Mouse (Mus musculus) midbrain, embryonic 12.5 days (tissue): ENCODE data around the gene Tead2. TPM values are rescaled to one million over a fixed set of nuclear protein-coding genes. Genes with fewer than 3 reads are reported as not detected.
A peak's percentile ranks its signal among the peaks of the same experiment; 100 is the strongest.

Experiments
- ATAC-seq: fragments of 200-750 bp; cut with Nextera tagmentation; 2 replicates; pipeline ENCODE4 v1.8.0; 2017; ENCODE audit warnings: low read depth, moderate TSS enrichment, moderate library complexity; ENCODE audit not compliant: low FRiP score
- H3K27ac ChIP-seq: fragments of 300-500 bp; sonication (generic); replicated peaks from 2 replicates; pipeline ENCODE4 v1.5.1; 2016; ENCODE audit warnings: mild to moderate bottlenecking
- H3K27me3 ChIP-seq: fragments of 300-500 bp; sonication (generic); 2 replicates; pipeline ENCODE4 v1.6.1; 2016; ENCODE audit warnings: mild to moderate bottlenecking
- H3K36me3 ChIP-seq: fragments of 300-500 bp; sonication (generic); 2 replicates; pipeline ENCODE4 v1.6.1; 2016
- H3K4me1 ChIP-seq: fragments of 300-500 bp; sonication (generic); 2 replicates; pipeline ENCODE4 v1.6.1; 2016
- H3K4me2 ChIP-seq: fragments of 300-500 bp; sonication (generic); replicated peaks from 2 replicates; pipeline ENCODE4 v1.6.1; 2016; ENCODE audit warnings: mild to moderate bottlenecking, moderate library complexity
- H3K4me3 ChIP-seq: fragments of 300-500 bp; sonication (generic); 2 replicates; pipeline ENCODE4 v1.5.1; 2016; ENCODE audit warnings: mild to moderate bottlenecking
- H3K9ac ChIP-seq: fragments of 300-500 bp; sonication (generic); replicated peaks from 2 replicates; pipeline ENCODE4 v1.6.1; 2016; ENCODE audit warnings: mild to moderate bottlenecking, moderate library complexity
- H3K9me3 ChIP-seq: fragments of 300-500 bp; sonication (generic); 2 replicates; pipeline ENCODE4 v1.6.1; 2016; ENCODE audit warnings: mild to moderate bottlenecking
- WGBS: fragments of 180-500 bp; shearing (Covaris S2); methylation state at CpG from one replicate; pipeline ENCODE4 v1.1.7; 2016; 5-methylcytosine and 5-hydroxymethylcytosine counted together
- polyA plus RNA-seq: library from polyadenylated mRNA; unstranded; fragments of >200 nt; fragmentation: Nextera tagmentation; extraction: Ambion mirVana; gene quantifications from 2 replicates; pipeline ENCODE4 v1.2.1, GENCODE M21; 2016

The Tead2 gene
- polyA plus RNA-seq, 1 experiment from 2014 or later: 248 TPM

- no peak for ATAC-seq
- peaks cover 7% of the 10 kb centered on the region; the same call in 1 of the 2 replicates for H3K4me1 ChIP-seq
- WGBS: 78% methylated on average over 7 of the region's 7 CpGs
- H3K36me3 ChIP-seq: no peaks in the 10 kb centered on the region
- no peak overlapping the region for H3K4me3 ChIP-seq
- H3K27ac ChIP-seq: no peak overlapping the region
- no peak overlapping the region; the same call in 1 of the 2 replicates for H3K9ac ChIP-seq
- peaks cover 46% of the 10 kb centered on the region for H3K27me3 ChIP-seq
- H3K4me2 ChIP-seq: no peak overlapping the region
- no peaks in the 10 kb centered on the region for H3K9me3 ChIP-seq
These were observed 22.8 kb upstream of the Tead2 start for GRCm38 (mm10) chr7:45192585-45193310.

GRCm38 (mm10) chr7:45193406-45193805 is 22.1 kb upstream of the Tead2 start:
- no peak for ATAC-seq
- peaks cover 11% of the 10 kb centered on the region; the same call in 1 of the 2 replicates for H3K4me1 ChIP-seq
- H3K4me2 ChIP-seq: no peak overlapping the region
- no peak overlapping the region for H3K27ac ChIP-seq
- no peaks in the 10 kb centered on the region for H3K9me3 ChIP-seq
- no peaks in the 10 kb centered on the region for H3K36me3 ChIP-seq
- no peak overlapping the region for H3K4me3 ChIP-seq
- WGBS: 57% methylated on average over 5 of the region's 5 CpGs
- H3K27me3 ChIP-seq: peaks cover 39% of the 10 kb centered on the region
- H3K9ac ChIP-seq: no peak overlapping the region

- H3K4me3 ChIP-seq: no peak overlapping the region
- H3K36me3 ChIP-seq: no peaks in the 10 kb centered on the region
- no peak overlapping the region for H3K9ac ChIP-seq
- H3K4me1 ChIP-seq: peaks cover 11% of the 10 kb centered on the region; the same call in 1 of the 2 replicates
- peaks cover 33% of the 10 kb centered on the region for H3K27me3 ChIP-seq
- no peaks in the 10 kb centered on the region for H3K9me3 ChIP-seq
- 76% methylated on average over 17 of the region's 17 CpGs for WGBS
- no peak overlapping the region for H3K4me2 ChIP-seq
- no peak for ATAC-seq
- H3K27ac ChIP-seq: no peak overlapping the region
These were observed 21.4 kb upstream of the Tead2 start for GRCm38 (mm10) chr7:45193871-45194785.

- ATAC-seq: no peak
- 62% methylated on average over 13 of the region's 13 CpGs for WGBS
- H3K9ac ChIP-seq: no peak overlapping the region
- H3K4me2 ChIP-seq: no peak overlapping the region
- H3K9me3 ChIP-seq: no peaks in the 10 kb centered on the region
- H3K36me3 ChIP-seq: no peaks in the 10 kb centered on the region
- no peak overlapping the region for H3K4me3 ChIP-seq
- H3K27ac ChIP-seq: no peak overlapping the region
- H3K4me1 ChIP-seq: peaks cover 11% of the 10 kb centered on the region; the same call in 1 of the 2 replicates
- peaks cover 25% of the 10 kb centered on the region for H3K27me3 ChIP-seq
These were observed 20.0 kb upstream of the Tead2 start for GRCm38 (mm10) chr7:45195341-45196175.

- H3K4me3 ChIP-seq: no peak overlapping the region
- no peak for ATAC-seq
- no peak overlapping the region for H3K4me2 ChIP-seq
- H3K4me1 ChIP-seq: peaks cover 11% of the 10 kb centered on the region; the same call in 1 of the 2 replicates
- no peak overlapping the region for H3K27ac ChIP-seq
- 85% methylated on average over 4 of the region's 4 CpGs for WGBS
- H3K36me3 ChIP-seq: no peaks in the 10 kb centered on the region
- no peak overlapping the region for H3K9ac ChIP-seq
- no peaks in the 10 kb centered on the region for H3K9me3 ChIP-seq
- peaks cover 20% of the 10 kb centered on the region for H3K27me3 ChIP-seq
These were observed 19.4 kb upstream of the Tead2 start for GRCm38 (mm10) chr7:45196176-45196535.

- no peaks in the 10 kb centered on the region for H3K36me3 ChIP-seq
- ATAC-seq: no peak
- WGBS: 69% methylated on average over 5 of the region's 5 CpGs
- no peak overlapping the region for H3K9ac ChIP-seq
- no peak overlapping the region for H3K4me3 ChIP-seq
- no peak overlapping the region for H3K27ac ChIP-seq
- peaks cover 8% of the 10 kb centered on the region; the same call in 1 of the 2 replicates for H3K4me1 ChIP-seq
- no peaks in the 10 kb centered on the region for H3K9me3 ChIP-seq
- H3K4me2 ChIP-seq: no peak overlapping the region
- peaks cover 12% of the 10 kb centered on the region; the same call in 1 of the 2 replicates for H3K27me3 ChIP-seq
These were observed 18.6 kb upstream of the Tead2 start for GRCm38 (mm10) chr7:45196994-45197393.

- no peaks in the 10 kb centered on the region for H3K36me3 ChIP-seq
- no peaks in the 10 kb centered on the region for H3K9me3 ChIP-seq
- no peak overlapping the region for H3K4me2 ChIP-seq
- peaks cover 24% of the 10 kb centered on the region for H3K27me3 ChIP-seq
- H3K4me3 ChIP-seq: no peak overlapping the region
- WGBS: 16% methylated on average over 5 of the region's 5 CpGs
- H3K9ac ChIP-seq: no peak overlapping the region
- H3K27ac ChIP-seq: no peak overlapping the region
- peak; percentile 48; the same call in 1 of the 2 replicates for ATAC-seq
- peaks cover 8% of the 10 kb centered on the region; the same call in 1 of the 2 replicates for H3K4me1 ChIP-seq
These were observed 17.1 kb upstream of the Tead2 start for GRCm38 (mm10) chr7:45198435-45198834.

- no peak overlapping the region for H3K27ac ChIP-seq
- peaks cover 30% of the 10 kb centered on the region for H3K27me3 ChIP-seq
- peaks cover 8% of the 10 kb centered on the region; the same call in 1 of the 2 replicates for H3K4me1 ChIP-seq
- 84% methylated on average over 11 of the region's 11 CpGs for WGBS
- ATAC-seq: no peak
- no peaks in the 10 kb centered on the region for H3K36me3 ChIP-seq
- no peak overlapping the region for H3K4me3 ChIP-seq
- no peaks in the 10 kb centered on the region for H3K9me3 ChIP-seq
- H3K9ac ChIP-seq: no peak overlapping the region
- no peak overlapping the region for H3K4me2 ChIP-seq
These were observed 16.6 kb upstream of the Tead2 start for GRCm38 (mm10) chr7:45198961-45199360.

DNA sequence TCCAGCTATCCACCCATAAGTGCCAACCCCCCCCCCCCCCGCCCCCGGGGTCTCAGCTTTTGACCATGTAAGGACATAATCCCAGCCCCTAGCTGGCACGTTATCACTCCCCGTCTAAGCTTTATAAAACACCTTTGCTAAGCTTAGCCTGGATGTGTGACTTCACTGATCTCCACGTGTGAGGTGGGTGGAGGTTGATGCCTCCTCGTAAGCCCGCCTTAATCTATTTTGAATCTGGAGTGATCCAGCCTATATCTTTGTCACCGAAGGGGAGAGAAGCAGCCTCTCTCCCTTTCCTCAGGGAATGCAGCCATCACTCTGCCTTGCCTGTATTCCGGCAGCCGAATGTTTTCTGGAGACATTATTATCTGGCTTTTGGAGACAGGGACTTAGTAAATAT is 12.9 kb upstream of the Tead2 start:
- H3K27ac ChIP-seq: no peak overlapping the region
- peaks cover 31% of the 10 kb centered on the region for H3K27me3 ChIP-seq
- no peak overlapping the region for H3K9ac ChIP-seq
- H3K9me3 ChIP-seq: no peaks in the 10 kb centered on the region
- peaks cover 8% of the 10 kb centered on the region; the same call in 1 of the 2 replicates for H3K4me1 ChIP-seq
- H3K36me3 ChIP-seq: no peaks in the 10 kb centered on the region
- ATAC-seq: no peak
- 65% methylated on average over 10 of the region's 10 CpGs for WGBS
- H3K4me3 ChIP-seq: no peak overlapping the region
- no peak overlapping the region for H3K4me2 ChIP-seq

DNA sequence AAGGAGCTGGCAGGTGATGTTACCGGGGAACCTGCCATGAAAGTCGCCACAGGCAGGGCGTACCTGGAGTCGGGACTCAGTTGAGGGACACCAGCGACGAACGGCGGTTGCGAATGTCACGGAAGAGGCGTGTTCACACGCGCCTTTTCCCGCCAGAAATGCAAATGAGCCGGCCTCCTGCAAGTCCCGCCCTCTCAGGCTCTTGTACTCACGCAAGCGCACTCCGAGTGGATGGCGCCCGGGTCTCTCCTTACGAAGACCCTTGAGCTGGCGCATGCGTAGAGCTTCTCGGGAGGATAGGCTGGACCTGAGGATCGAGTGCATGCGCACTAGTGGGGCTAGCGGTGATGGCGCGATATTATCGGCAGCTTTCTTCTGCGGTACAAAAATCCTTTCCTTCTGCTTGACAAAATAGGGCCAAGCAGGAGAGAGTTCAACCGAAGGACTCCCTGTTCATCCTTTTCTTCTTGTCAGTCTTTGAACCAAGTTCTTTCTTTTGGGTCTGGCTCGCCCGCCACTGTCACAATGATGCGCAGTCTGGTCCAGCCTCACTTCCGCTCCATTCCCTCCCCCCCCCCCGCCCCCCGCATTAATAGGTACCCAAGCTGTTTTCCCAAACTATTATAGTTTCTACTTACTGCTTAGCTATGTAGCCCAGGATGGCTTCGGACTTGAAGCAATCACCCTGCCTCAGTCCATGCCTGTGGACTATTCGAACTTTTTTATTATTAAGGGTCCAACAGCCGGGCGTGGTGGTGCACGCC is 11.0 kb upstream of the Tead2 start, which contains the start of gene Ccdc155:
Ccdc155 (minus strand) TSS at position 513 of the 764 bp plus-strand sequence.
- whole genome bisulfite sequencing: 9% methylated on average over 44 of the region's 44 CpGs
- ATAC-seq: peak; percentile 95
- H3K4me1 ChIP-seq: peaks cover 3% of the 10 kb centered on the region; the same call in 1 of the 2 replicates
- no peaks in the 10 kb centered on the region for H3K9me3 ChIP-seq
- H3K27ac ChIP-seq: peak within 1 kb of the TSS; percentile 72; the same call in 1 of the 2 replicates
- H3K27me3 ChIP-seq: peaks cover 36% of the 10 kb centered on the region
- peak within 1 kb of the TSS; percentile 54 for H3K9ac ChIP-seq
- H3K36me3 ChIP-seq: no peaks in the 10 kb centered on the region
- peak within 1 kb of the TSS; percentile 47 for H3K4me3 ChIP-seq
- peak within 1 kb of the TSS; percentile 52 for H3K4me2 ChIP-seq

DNA sequence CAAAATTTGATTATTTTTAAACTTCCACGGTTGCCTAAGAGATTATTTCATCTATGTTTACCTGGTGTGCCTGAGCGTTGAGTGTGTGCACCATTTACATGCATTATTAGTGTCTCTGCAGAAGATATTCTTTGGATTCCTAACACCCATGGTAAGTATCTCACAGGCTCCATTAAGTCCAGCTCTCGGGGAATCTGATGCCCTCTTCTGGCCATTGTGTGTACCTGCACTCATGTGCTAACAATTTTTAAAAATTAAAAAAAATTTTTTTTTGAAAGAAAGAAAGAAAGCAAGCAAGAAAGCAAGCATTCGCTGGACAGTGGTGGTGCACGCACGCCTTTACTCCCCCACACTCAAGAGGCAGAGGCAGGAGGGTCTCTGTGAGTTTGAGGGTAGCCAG is 7.3 kb upstream of the Tead2 start:
- Histone ChIP-seq H3K27me3 (peaks cover 53% of the 10 kb centered on the region), H3K9ac (no peak overlapping the region), H3K4me3 (no peak overlapping the region), H3K4me1 (peaks cover 3% of the 10 kb centered on the region; the same call in 1 of the 2 replicates), H3K36me3 (no peaks in the 10 kb centered on the region), H3K27ac (no peak overlapping the region), H3K9me3 (no peaks in the 10 kb centered on the region), H3K4me2 (no peak overlapping the region)
- 83% methylated on average over 6 of the region's 6 CpGs for WGBS
- ATAC-seq: no peak
